Mouse (Mus musculus): Measurements from ENCODE around the gene Zfp362.

Zfp362 gene

GRCm38 (mm10) chr4:128803569-128803968, 2.3 kb downstream of the Zfp362 start:
- no peak for ATAC-seq (ENCODE audit: insufficient number of reproducible peaks, low FRiP score, low TSS enrichment)

- ATAC-seq (ENCODE audit: insufficient number of reproducible peaks, low FRiP score, low TSS enrichment) = no peak
Measured at GRCm38 (mm10) chr4:128801675-128802465, 4.0 kb downstream of the Zfp362 start.

GRCm38 (mm10) chr4:128796788-128797187, 9.1 kb downstream of the Zfp362 start:
- no peak for ATAC-seq (ENCODE audit: insufficient number of reproducible peaks, low FRiP score, low TSS enrichment)

GRCm38 (mm10) chr4:128795596-128795995, 10.2 kb downstream of the Zfp362 start:
- no peak for ATAC-seq (ENCODE audit: insufficient number of reproducible peaks, low FRiP score, low TSS enrichment)

GRCm38 (mm10) chr4:128794198-128794597, 11.6 kb downstream of the Zfp362 start:
- no peak for ATAC-seq (ENCODE audit: insufficient number of reproducible peaks, low FRiP score, low TSS enrichment)

- no peak for ATAC-seq (ENCODE audit: insufficient number of reproducible peaks, low FRiP score, low TSS enrichment)
Measured at GRCm38 (mm10) chr4:128793710-128794109, 12.1 kb downstream of the Zfp362 start.

- ATAC-seq (ENCODE audit: insufficient number of reproducible peaks, low FRiP score, low TSS enrichment) = no peak
Measured at GRCm38 (mm10) chr4:128789646-128790045, 16.2 kb downstream of the Zfp362 start.

GRCm38 (mm10) chr4:128788108-128788507, 17.7 kb downstream of the Zfp362 start:
- ATAC-seq (ENCODE audit: insufficient number of reproducible peaks, low FRiP score, low TSS enrichment) = no peak

- no peak for ATAC-seq (ENCODE audit: insufficient number of reproducible peaks, low FRiP score, low TSS enrichment)
Measured at GRCm38 (mm10) chr4:128787023-128787939, 18.6 kb downstream of the Zfp362 start.

- no peak for ATAC-seq (ENCODE audit: insufficient number of reproducible peaks, low FRiP score, low TSS enrichment)
Measured at GRCm38 (mm10) chr4:128785921-128786654, 19.8 kb downstream of the Zfp362 start.

DNA sequence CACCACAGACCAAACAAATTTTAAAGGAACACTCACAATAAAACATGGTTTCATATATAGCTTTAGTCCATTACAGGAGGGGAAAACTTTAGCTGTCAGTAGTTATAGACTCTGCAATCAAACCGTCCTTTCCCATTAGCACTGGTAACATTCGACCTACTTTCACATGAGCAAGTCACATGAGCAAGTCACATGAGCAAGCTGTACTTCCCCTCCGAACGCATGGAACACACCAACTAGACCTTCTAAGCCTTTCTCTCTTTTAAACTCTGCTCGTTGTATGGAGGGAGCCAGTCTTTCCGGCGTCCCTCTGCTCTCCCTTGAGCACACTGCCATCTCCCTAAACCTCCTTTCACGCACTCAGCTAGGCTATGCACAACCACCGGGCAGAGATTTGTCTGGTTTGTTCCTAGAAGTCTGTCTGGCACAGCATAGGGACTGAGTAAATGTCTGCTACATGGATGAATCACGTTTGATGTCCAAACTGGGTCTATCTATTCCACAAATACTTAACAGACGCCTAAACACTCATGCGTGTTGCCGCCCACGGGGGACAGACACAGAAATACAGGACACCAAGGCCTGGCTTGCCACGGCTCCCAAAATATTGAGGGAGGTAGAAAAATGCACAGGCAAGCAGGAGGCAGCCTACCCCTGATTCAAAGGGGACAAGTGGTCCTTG, 20.8 kb downstream of the Zfp362 start:
- ATAC-seq (ENCODE audit: insufficient number of reproducible peaks, low FRiP score, low TSS enrichment) = no peak

- no peak for ATAC-seq (ENCODE audit: insufficient number of reproducible peaks, low FRiP score, low TSS enrichment)
Measured at GRCm38 (mm10) chr4:128782645-128783044, 23.2 kb downstream of the Zfp362 start.

DNA sequence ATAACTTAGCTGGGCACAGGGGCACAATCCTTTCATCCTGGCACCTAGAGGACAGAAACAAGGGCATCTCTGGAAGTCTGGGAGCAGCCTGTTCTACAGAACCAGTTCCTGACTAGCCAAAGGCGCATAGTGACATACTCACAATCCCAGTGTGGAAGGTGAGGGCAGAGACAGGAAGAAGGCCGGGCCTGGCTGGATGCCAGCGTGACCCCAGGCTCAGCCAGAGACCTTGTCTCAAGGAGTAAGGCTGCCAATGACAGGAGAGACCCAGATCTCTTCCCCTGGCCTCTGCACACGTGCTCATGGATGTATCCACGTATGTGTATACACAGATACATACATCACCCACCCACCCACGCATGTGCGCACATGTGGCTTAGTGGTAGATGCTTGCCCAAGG, 23.8 kb downstream of the Zfp362 start:
- ATAC-seq (ENCODE audit: insufficient number of reproducible peaks, low FRiP score, low TSS enrichment) = no peak

DNA sequence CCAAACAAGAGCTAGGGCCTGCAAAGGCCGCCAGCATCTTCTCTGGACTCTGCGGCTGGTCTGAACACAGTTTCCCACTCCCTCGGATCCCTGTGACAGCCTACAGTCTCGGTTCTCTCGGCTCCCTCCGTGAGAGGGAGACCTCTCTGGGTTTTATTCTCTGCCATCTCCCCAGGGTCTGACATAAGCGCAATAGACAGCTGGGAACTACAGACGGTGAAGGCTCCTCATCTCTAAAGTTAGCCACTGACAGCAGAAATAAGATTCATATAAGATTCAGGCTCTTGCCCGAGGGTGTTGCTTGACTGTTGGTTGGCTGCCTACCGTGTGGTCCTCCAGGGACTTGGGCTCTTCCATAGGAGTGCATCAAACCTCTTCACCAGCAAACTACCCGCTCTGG, 28.3 kb downstream of the Zfp362 start:
- ATAC-seq (ENCODE audit: insufficient number of reproducible peaks, low FRiP score, low TSS enrichment) = no peak

- peak; percentile 66; the same call in 1 of the 2 replicates for ATAC-seq (ENCODE audit: insufficient number of reproducible peaks, low FRiP score, low TSS enrichment)
Measured at GRCm38 (mm10) chr4:128776568-128777289, 29.1 kb downstream of the Zfp362 start.

GRCm38 (mm10) chr4:128774467-128774866, 31.4 kb downstream of the Zfp362 start:
- ATAC-seq (ENCODE audit: insufficient number of reproducible peaks, low FRiP score, low TSS enrichment) = no peak

DNA sequence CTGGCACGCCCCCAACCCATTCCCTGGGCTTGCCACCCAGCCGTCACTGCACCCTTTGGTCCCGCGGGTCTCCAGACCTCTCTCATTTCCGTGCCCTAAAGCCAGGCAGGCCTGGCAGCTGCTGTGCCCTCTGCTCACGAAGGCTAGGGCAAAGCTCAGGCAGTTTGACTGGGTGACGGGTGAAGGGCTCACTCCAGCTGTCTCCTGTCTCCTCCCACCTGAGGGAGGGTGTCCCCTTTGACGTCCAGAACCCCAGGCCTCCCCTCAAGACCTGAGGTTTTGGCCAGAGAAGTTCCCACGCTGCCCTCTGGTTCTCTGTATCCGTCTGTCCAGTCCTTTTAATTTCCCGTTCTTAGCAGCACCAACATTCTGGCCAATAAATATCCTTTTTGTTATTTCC, 32.0 kb downstream of the Zfp362 start:
- ATAC-seq (ENCODE audit: insufficient number of reproducible peaks, low FRiP score, low TSS enrichment) = no peak

GRCm38 (mm10) chr4:128770698-128771097, 35.1 kb downstream of the Zfp362 start:
- ATAC-seq (ENCODE audit: insufficient number of reproducible peaks, low FRiP score, low TSS enrichment) = no peak

DNA sequence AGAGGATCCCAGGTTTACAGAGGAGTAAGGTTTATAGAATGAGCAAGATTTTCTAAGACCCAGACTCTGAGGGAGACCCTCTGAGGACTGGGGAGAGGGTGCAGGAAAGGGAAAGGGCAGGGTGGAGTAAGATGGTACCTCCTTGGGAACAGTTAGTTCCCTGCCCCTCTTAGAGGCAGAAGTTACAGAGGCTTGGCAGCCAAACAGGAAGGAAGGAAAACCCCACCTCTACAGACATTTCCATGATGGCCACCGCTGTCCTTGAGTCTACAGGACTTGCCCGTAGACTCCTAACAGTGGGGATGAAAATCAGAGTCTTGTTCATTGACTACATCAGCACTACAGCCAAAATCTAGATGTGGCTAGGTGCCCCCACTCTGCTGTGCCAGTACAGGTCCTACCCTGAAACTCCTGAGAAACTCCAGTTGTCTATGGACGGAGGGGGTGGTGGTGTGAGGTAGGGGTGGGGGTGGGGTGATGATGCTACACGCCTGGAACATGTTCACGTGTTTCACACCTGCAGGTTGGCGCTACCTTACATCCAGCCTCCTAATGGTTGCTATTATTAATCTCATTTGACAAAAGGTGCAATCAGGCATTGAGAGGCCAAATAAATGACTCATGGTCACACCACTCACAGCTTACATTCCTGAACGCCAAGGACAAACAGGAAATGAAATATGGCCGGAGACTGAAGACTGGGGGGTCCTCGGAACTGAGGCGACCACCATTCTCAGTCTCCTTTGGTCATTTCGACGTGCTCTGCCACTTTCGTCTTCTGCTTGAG, 36.1 kb downstream of the Zfp362 start:
- ATAC-seq (ENCODE audit: insufficient number of reproducible peaks, low FRiP score, low TSS enrichment) = no peak
